Mouse (Mus musculus) limb, embryonic 11.5 days (tissue): ENCODE measurements around the gene Spdef. TPM values are rescaled to one million over a fixed set of nuclear protein-coding genes. Genes with fewer than 3 reads are reported as not detected.
A peak's percentile ranks its signal among the peaks of the same experiment; 100 is the strongest.

ENCODE experiments used
- ATAC-seq: fragments of 200-750 bp; cut with Nextera tagmentation; 2 replicates; pipeline ENCODE4 v1.8.0; 2017; ENCODE audit warnings: low read depth; ENCODE audit not compliant: insufficient number of reproducible peaks, low FRiP score, low TSS enrichment
- DNase-seq: peaks from one replicate; pipeline ENCODE4 v3.0.0-alpha.2; 2015; ENCODE audit warnings: low spot score
- H3K27ac ChIP-seq: fragments of 300-500 bp; sonication (generic); replicated peaks from 2 replicates; pipeline ENCODE4 v1.5.1; 2014; ENCODE audit warnings: low read depth, mild to moderate bottlenecking, low read length
- H3K27me3 ChIP-seq: fragments of 300-500 bp; sonication (generic); 2 replicates; pipeline ENCODE4 v1.6.1; 2014; ENCODE audit warnings: mild to moderate bottlenecking, low read length, mixed read lengths; ENCODE audit not compliant: control insufficient read depth, insufficient read depth
- H3K36me3 ChIP-seq: fragments of 300-500 bp; sonication (generic); 2 replicates; pipeline ENCODE4 v1.6.1; 2014; ENCODE audit warnings: mild to moderate bottlenecking, low read length, moderate library complexity, mixed read lengths; ENCODE audit not compliant: control insufficient read depth, insufficient read depth
- H3K4me1 ChIP-seq: fragments of 300-500 bp; sonication (generic); 2 replicates; pipeline ENCODE4 v1.6.1; 2014; ENCODE audit warnings: low read length, mixed read lengths; ENCODE audit not compliant: control insufficient read depth, insufficient read depth
- H3K4me2 ChIP-seq: fragments of 300-500 bp; sonication (generic); 2 replicates; pipeline ENCODE4 v1.6.1; 2014; ENCODE audit warnings: low read depth, mild to moderate bottlenecking, moderate library complexity; ENCODE audit not compliant: severe bottlenecking
- H3K4me3 ChIP-seq: fragments of 300-500 bp; sonication (generic); 2 replicates; pipeline ENCODE4 v1.5.1; 2014; ENCODE audit warnings: low read depth, low read length
- H3K9ac ChIP-seq: fragments of 300-500 bp; sonication (generic); 2 replicates; pipeline ENCODE4 v1.6.1; 2014; ENCODE audit warnings: mild to moderate bottlenecking, low read length
- H3K9me3 ChIP-seq: fragments of 300-500 bp; sonication (generic); 2 replicates; pipeline ENCODE4 v1.6.1; 2016; ENCODE audit warnings: low read length; ENCODE audit not compliant: control insufficient read depth
- WGBS: fragments of 180-500 bp; shearing (Covaris S2); extraction: QIAGEN DNeasy Blood & Tissue Kit; methylation state at CpG from one replicate; pipeline ENCODE4 v1.1.7; 2014; 5-methylcytosine and 5-hydroxymethylcytosine counted together
- polyA plus RNA-seq: library from polyadenylated mRNA; unstranded; fragments of >200 nt; fragmentation: Nextera tagmentation; extraction: Ambion mirVana; gene quantifications from 2 replicates; pipeline ENCODE4 v1.2.1, GENCODE M21; 2014

The Spdef gene
- polyA plus RNA-seq, 1 experiment from 2014 or later = 0.27 TPM

- Histone ChIP-seq H3K36me3 (no peaks in the 10 kb centered on the region), H3K27me3 (no peaks in the 10 kb centered on the region), H3K27ac (no peak overlapping the region), H3K9ac (no peak overlapping the region), H3K4me2 (no peak overlapping the region), H3K4me3 (no peak overlapping the region), H3K9me3 (no peaks in the 10 kb centered on the region), H3K4me1 (no peaks in the 10 kb centered on the region)
- DNase-seq (no peak), ATAC-seq (no peak)
- 84% methylated on average over 6 of the region's 6 CpGs for WGBS
These were observed 12.2 kb upstream of the Spdef start for GRCm38 (mm10) chr17:27740961-27741360.

- H3K9ac ChIP-seq = no peak overlapping the region
- no peak overlapping the region for H3K27ac ChIP-seq
- H3K27me3 ChIP-seq = no peaks in the 10 kb centered on the region
- no peak overlapping the region for H3K4me2 ChIP-seq
- WGBS = 27% methylated on average over 13 of the region's 13 CpGs
- ATAC-seq = no peak
- H3K36me3 ChIP-seq = no peaks in the 10 kb centered on the region
- H3K9me3 ChIP-seq = peaks cover 2% of the 10 kb centered on the region; the same call in 1 of the 2 replicates
- DNase-seq = no peak
- no peak overlapping the region for H3K4me3 ChIP-seq
- H3K4me1 ChIP-seq = no peaks in the 10 kb centered on the region
These were observed 5.8 kb upstream of the Spdef start for GRCm38 (mm10) chr17:27734344-27735073.

- no peak overlapping the region for H3K9ac ChIP-seq
- H3K4me1 ChIP-seq = 0 out of 2 replicates have a peak, but pooled peaks cover 2% of the 10 kb centered on the region
- WGBS = 84% methylated on average over 3 of the region's 3 CpGs
- peaks cover 2% of the 10 kb centered on the region; the same call in 1 of the 2 replicates for H3K9me3 ChIP-seq
- H3K27ac ChIP-seq = no peak overlapping the region
- H3K36me3 ChIP-seq = no peaks in the 10 kb centered on the region
- DNase-seq (no peak), ATAC-seq (no peak)
- H3K27me3 ChIP-seq = no peaks in the 10 kb centered on the region
- H3K4me2 ChIP-seq = no peak overlapping the region
- H3K4me3 ChIP-seq = no peak overlapping the region
These were observed 3.9 kb upstream of the Spdef start for GRCm38 (mm10) chr17:27732694-27733093.

- Histone ChIP-seq H3K4me3 (no peak overlapping the region), H3K4me2 (no peak overlapping the region), H3K9me3 (peaks cover 2% of the 10 kb centered on the region; the same call in 1 of the 2 replicates), H3K9ac (no peak overlapping the region), H3K27ac (no peak overlapping the region), H3K36me3 (no peaks in the 10 kb centered on the region), H3K27me3 (no peaks in the 10 kb centered on the region), H3K4me1 (0 out of 2 replicates have a peak, but pooled peaks cover 2% of the 10 kb centered on the region)
- DNase-seq (no peak), ATAC-seq (no peak)
- 88% methylated on average over 5 of the region's 5 CpGs for WGBS
These were observed 3.4 kb upstream of the Spdef start for GRCm38 (mm10) chr17:27732152-27732551.

GRCm38 (mm10) chr17:27726527-27726926 is 2.2 kb downstream of the Spdef start:
- WGBS = 33% methylated on average over 7 of the region's 7 CpGs
- peak overlapping the region; percentile 18; the same call in 1 of the 2 replicates for H3K4me2 ChIP-seq

GRCm38 (mm10) chr17:27725412-27725811 is 3.3 kb downstream of the Spdef start:
- Histone ChIP-seq H3K4me2 (peak overlapping the region; percentile 24), H3K27me3 (no peaks in the 10 kb centered on the region), H3K4me1 (peaks cover 23% of the 10 kb centered on the region), H3K27ac (no peak overlapping the region; the same call in 1 of the 2 replicates), H3K9me3 (peaks cover 2% of the 10 kb centered on the region; the same call in 1 of the 2 replicates), H3K36me3 (no peaks in the 10 kb centered on the region), H3K9ac (no peak overlapping the region), H3K4me3 (no peak overlapping the region)
- peak; percentile 36 for DNase-seq
- 22% methylated on average over 10 of the region's 10 CpGs for WGBS
- ATAC-seq = no peak

More at GRCm38 (mm10) chr17:27726527-27726926, 2.2 kb downstream of the Spdef start:
- H3K4me3 ChIP-seq = no peak overlapping the region; the same call in 1 of the 2 replicates
- H3K9me3 ChIP-seq = peaks cover 2% of the 10 kb centered on the region; the same call in 1 of the 2 replicates
- DNase-seq = peak; percentile 44
- no peaks in the 10 kb centered on the region for H3K27me3 ChIP-seq
- H3K27ac ChIP-seq = no peak overlapping the region; the same call in 1 of the 2 replicates
- H3K36me3 ChIP-seq = no peaks in the 10 kb centered on the region
- no peak overlapping the region for H3K9ac ChIP-seq
- peaks cover 23% of the 10 kb centered on the region for H3K4me1 ChIP-seq
- no peak for ATAC-seq

- ATAC-seq (no peak), DNase-seq (no peak)
- H3K27ac ChIP-seq = no peak overlapping the region; the same call in 1 of the 2 replicates
- no peak overlapping the region for H3K9ac ChIP-seq
- no peak overlapping the region for H3K4me3 ChIP-seq
- WGBS = 50% methylated on average over 10 of the region's 10 CpGs
- H3K36me3 ChIP-seq = no peaks in the 10 kb centered on the region
- peaks cover 23% of the 10 kb centered on the region for H3K4me1 ChIP-seq
- no peaks in the 10 kb centered on the region for H3K9me3 ChIP-seq
- no peak overlapping the region for H3K4me2 ChIP-seq
- H3K27me3 ChIP-seq = no peaks in the 10 kb centered on the region
These were observed 3.7 kb downstream of the Spdef start for GRCm38 (mm10) chr17:27725011-27725410.

- Histone ChIP-seq H3K27me3 (no peaks in the 10 kb centered on the region), H3K4me2 (no peak overlapping the region), H3K9ac (no peak overlapping the region), H3K4me1 (peaks cover 23% of the 10 kb centered on the region), H3K9me3 (no peaks in the 10 kb centered on the region), H3K36me3 (no peaks in the 10 kb centered on the region), H3K4me3 (no peak overlapping the region), H3K27ac (no peak overlapping the region)
- 26% methylated on average over 3 of the region's 3 CpGs for WGBS
- ATAC-seq = no peak
- peak; percentile 52 for DNase-seq
These were observed 4.4 kb downstream of the Spdef start for GRCm38 (mm10) chr17:27724327-27724726.
